Mouse (Mus musculus): ENCODE measurements around the gene Olfr569. TPM values are rescaled to one million over a fixed set of nuclear protein-coding genes. Genes with fewer than 3 reads are reported as not detected.

Olfr569 gene
- not detected in 2 replicates for polyA plus RNA-seq (2012; rRNA removed)

DNA sequence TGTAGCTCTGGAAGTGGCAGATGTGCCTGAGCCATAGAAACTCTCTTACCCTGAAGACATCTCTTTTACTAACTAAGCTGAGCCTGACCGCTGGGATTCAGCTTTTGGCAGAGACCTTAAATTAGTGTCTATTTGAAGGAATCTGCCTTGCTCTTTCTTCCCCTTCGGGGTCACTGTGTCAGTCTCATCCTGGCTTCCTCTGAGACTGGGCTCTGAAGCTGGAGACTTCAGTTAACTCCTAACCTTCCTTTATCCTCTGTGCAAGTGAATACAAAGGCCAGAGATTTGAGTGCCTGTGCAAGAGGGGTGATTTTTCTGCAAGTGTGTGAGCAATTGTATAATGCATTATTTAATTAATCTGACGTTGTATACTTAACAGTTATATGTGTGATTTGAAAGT is at the start of gene Olfr569:
TSS of gene Olfr569 (minus strand) at position 101 of the 400 bp plus-strand sequence.
- H3K27me3 ChIP-seq (ENCODE audit: control insufficient read depth, insufficient read depth, low read length): no peaks in the 10 kb centered on the region
- H3K27ac ChIP-seq (ENCODE audit: control insufficient read depth, insufficient read depth, low read length): no peak within 1 kb of the TSS
- H3K36me3 ChIP-seq (ENCODE audit: control insufficient read depth, insufficient read depth, low read length): no peaks in the 10 kb centered on the region
- no peak within 1 kb of the TSS for H3K4me3 ChIP-seq (ENCODE audit: control insufficient read depth, insufficient read depth, low read length)
- no peak for TF ChIP-seq CTCF (IDR thresholded peaks at IDR 0.05; ENCODE audit: borderline replicate concordance, control insufficient read depth, extremely low read depth, insufficient read depth, low read length, poor library complexity)
- TF ChIP-seq POLR2A (IDR thresholded peaks at IDR 0.05; ENCODE audit: control insufficient read depth, extremely low read depth, insufficient read depth, low read length, poor library complexity): no peak
- WGBS: 82% methylated on average over 3 of the region's 3 CpGs
- H3K4me1 ChIP-seq (replicated peaks; ENCODE audit: control insufficient read depth, insufficient read depth, low read length): no peaks in the 10 kb centered on the region
- DNase-seq: no peak

DNA sequence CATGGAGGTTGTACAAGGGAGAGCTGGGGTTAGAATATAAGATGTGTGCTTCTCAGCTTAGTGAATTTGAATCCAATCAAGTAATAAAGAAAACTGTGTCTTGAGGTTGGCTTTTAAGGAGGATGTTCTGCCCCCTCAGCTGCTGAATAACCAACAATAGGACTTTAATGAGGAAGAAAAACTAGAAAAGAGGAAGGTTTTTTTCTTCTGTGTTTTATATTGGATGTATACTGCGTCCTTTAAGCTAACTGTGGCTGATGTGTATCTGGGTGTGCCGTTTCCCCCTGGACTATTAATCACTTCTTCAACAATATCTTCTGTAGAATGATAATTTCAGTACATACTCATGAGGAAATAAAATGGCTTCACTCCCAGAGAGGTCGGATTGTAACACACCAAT is 36.4 kb upstream of the Olfr569 start:
- 25% methylated on average over 3 of the region's 3 CpGs for WGBS
- Histone ChIP-seq H3K4me1 (replicated peaks; ENCODE audit: control insufficient read depth, insufficient read depth, low read length) (no peaks in the 10 kb centered on the region), H3K27ac (ENCODE audit: control insufficient read depth, insufficient read depth, low read length) (no peak overlapping the region), H3K36me3 (ENCODE audit: control insufficient read depth, insufficient read depth, low read length) (no peaks in the 10 kb centered on the region), H3K4me3 (ENCODE audit: control insufficient read depth, insufficient read depth, low read length) (no peak overlapping the region), H3K27me3 (ENCODE audit: control insufficient read depth, insufficient read depth, low read length) (no peaks in the 10 kb centered on the region)
- no peak for TF ChIP-seq POLR2A (IDR thresholded peaks at IDR 0.05; ENCODE audit: control insufficient read depth, extremely low read depth, insufficient read depth, low read length, poor library complexity)
- no peak for TF ChIP-seq CTCF (IDR thresholded peaks at IDR 0.05; ENCODE audit: borderline replicate concordance, control insufficient read depth, extremely low read depth, insufficient read depth, low read length, poor library complexity)
- DNase-seq: no peak

DNA sequence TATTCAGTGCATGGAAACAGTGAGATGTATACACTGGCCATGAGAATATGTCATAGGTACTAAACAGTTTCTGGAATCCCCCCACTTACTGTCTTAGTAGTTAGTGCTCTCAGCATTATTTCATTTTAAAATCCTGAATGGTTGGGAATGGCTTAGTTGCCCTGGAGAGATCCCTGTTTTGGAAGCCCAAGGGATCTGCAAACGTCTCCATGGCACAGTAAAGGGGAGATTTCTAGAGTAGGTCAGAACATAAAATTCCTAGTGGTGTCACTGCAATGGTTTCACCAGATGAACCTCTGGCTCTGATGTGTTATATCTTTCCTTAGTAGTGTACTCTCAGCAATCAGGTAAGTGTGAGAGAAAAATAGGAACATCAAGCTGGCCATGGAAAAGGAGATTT is 33.4 kb upstream of the Olfr569 start, which contains the start of gene Olfr572:
TSS of gene Olfr572 (plus strand) at position 301 of the 400 bp plus-strand sequence.
- DNase-seq: no peak
- 69% methylated on average over 1 of the region's 1 CpGs for WGBS

DNA sequence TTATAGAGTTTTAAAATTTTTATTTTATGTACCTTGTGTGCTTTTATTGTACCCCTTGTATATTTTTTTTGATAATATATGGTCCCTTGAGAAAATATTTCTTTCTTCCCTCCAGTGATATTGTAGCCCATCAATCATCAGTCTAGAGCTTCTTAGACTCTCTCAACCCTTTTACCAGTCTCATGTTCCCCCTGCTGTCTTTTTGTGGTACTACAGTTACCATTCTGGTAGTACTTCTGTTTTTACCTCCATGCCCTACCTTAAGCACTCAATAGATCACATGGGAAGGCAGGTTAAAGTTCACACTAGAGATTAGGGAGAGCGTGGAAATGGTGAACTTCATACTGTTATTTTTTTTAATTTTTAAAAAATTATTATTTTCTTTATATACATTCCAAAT is 28.9 kb upstream of the Olfr569 start:
- no peak for TF ChIP-seq POLR2A (IDR thresholded peaks at IDR 0.05; ENCODE audit: control insufficient read depth, extremely low read depth, insufficient read depth, low read length, poor library complexity)
- no peak for TF ChIP-seq CTCF (IDR thresholded peaks at IDR 0.05; ENCODE audit: borderline replicate concordance, control insufficient read depth, extremely low read depth, insufficient read depth, low read length, poor library complexity)
- no peak overlapping the region for H3K4me3 ChIP-seq (ENCODE audit: control insufficient read depth, insufficient read depth, low read length)
- 13% methylated on average over 1 of the region's 1 CpGs for WGBS
- no peak for DNase-seq
- H3K36me3 ChIP-seq (ENCODE audit: control insufficient read depth, insufficient read depth, low read length): no peaks in the 10 kb centered on the region
- no peak overlapping the region for H3K27ac ChIP-seq (ENCODE audit: control insufficient read depth, insufficient read depth, low read length)
- no peaks in the 10 kb centered on the region for H3K4me1 ChIP-seq (replicated peaks; ENCODE audit: control insufficient read depth, insufficient read depth, low read length)
- no peaks in the 10 kb centered on the region for H3K27me3 ChIP-seq (ENCODE audit: control insufficient read depth, insufficient read depth, low read length)

More for the DNA sequence above, 33.4 kb upstream of the Olfr569 start, which contains the start of gene Olfr572:
- no peak within 1 kb of the TSS for H3K27ac ChIP-seq (ENCODE audit: control insufficient read depth, insufficient read depth, low read length)
- H3K27me3 ChIP-seq (ENCODE audit: control insufficient read depth, insufficient read depth, low read length): no peaks in the 10 kb centered on the region
- H3K4me3 ChIP-seq (ENCODE audit: control insufficient read depth, insufficient read depth, low read length): no peak within 1 kb of the TSS
- H3K4me1 ChIP-seq (replicated peaks; ENCODE audit: control insufficient read depth, insufficient read depth, low read length): no peaks in the 10 kb centered on the region
- H3K36me3 ChIP-seq (ENCODE audit: control insufficient read depth, insufficient read depth, low read length): no peaks in the 10 kb centered on the region
- TF ChIP-seq POLR2A (IDR thresholded peaks at IDR 0.05; ENCODE audit: control insufficient read depth, extremely low read depth, insufficient read depth, low read length, poor library complexity): no peak
- TF ChIP-seq CTCF (IDR thresholded peaks at IDR 0.05; ENCODE audit: borderline replicate concordance, control insufficient read depth, extremely low read depth, insufficient read depth, low read length, poor library complexity): no peak

DNA sequence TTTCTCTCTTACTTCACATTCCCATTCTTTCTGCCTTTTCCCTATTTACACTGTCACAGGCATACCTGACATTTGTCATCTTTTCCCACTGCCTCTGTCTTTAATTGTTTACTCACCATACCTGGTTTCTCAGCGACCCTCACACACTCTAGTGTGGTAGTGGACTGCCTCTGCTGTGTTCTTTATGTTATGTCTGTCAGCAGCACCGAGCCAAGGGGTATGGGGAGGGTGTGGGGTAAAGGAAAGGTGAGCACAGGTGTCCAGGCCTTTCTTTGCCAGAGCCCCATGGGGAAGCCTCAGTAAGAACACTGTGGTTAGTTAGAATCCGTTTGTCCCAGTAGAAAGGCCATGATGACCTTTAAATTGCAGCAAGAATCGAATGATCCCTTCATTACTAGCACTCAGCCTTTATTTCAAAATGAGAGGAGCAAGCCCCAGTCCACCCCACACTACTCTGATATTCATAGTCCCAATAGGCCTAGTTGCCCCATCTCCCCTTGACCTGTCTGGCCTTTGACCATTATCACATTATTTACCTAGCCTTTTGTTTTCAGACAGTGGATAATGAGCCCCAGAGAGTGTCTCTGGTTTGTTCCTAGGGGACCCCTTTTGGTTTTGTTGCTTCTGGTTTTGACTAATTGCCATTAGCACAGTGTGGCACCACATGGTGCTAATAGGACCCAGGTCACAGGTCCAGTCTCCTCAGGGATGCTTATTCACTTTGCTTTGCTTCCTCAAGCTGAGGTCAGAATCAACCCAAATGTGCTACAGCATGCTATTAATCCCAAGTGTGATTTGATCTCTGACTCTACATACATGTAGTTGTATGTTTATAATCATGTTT is 26.6 kb upstream of the Olfr569 start, which contains the start of gene Olfr571:
TSS of gene Olfr571 (minus strand) at position 505 of the 844 bp plus-strand sequence.
- no peak within 1 kb of the TSS for H3K4me3 ChIP-seq (ENCODE audit: control insufficient read depth, insufficient read depth, low read length)
- 76% methylated on average over 4 of the region's 4 CpGs for WGBS
- no peaks in the 10 kb centered on the region for H3K27me3 ChIP-seq (ENCODE audit: control insufficient read depth, insufficient read depth, low read length)

DNA sequence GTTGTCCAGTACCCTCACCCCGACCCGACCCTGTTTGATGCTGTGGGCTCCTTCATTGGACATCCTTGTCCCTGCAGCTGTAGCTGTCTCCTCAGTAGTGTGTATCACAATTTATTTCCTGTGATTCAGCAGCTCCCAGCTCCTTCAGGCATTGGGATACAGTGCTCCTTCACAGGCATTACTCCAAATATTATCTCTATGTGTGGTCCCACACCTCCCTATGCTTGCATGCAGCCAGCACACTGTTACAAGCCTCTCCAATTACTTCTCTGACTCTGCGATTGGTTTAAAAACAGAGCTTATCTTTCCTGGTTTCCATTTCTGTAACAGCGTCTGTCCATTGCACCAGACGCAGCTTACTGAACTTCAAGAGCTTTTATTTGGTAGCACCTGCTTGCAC is 25.7 kb upstream of the Olfr569 start:
- no peak overlapping the region for H3K4me3 ChIP-seq (ENCODE audit: control insufficient read depth, insufficient read depth, low read length)
- DNase-seq: no peak
- H3K27ac ChIP-seq (ENCODE audit: control insufficient read depth, insufficient read depth, low read length): no peak overlapping the region
- H3K27me3 ChIP-seq (ENCODE audit: control insufficient read depth, insufficient read depth, low read length): no peaks in the 10 kb centered on the region
- no peaks in the 10 kb centered on the region for H3K36me3 ChIP-seq (ENCODE audit: control insufficient read depth, insufficient read depth, low read length)
- WGBS: 87% methylated on average over 5 of the region's 5 CpGs
- no peaks in the 10 kb centered on the region for H3K4me1 ChIP-seq (replicated peaks; ENCODE audit: control insufficient read depth, insufficient read depth, low read length)
- TF ChIP-seq POLR2A (IDR thresholded peaks at IDR 0.05; ENCODE audit: control insufficient read depth, extremely low read depth, insufficient read depth, low read length, poor library complexity) (no peak), CTCF (IDR thresholded peaks at IDR 0.05; ENCODE audit: borderline replicate concordance, control insufficient read depth, extremely low read depth, insufficient read depth, low read length, poor library complexity) (no peak)

More for the DNA sequence above, 26.6 kb upstream of the Olfr569 start, which contains the start of gene Olfr571:
- Histone ChIP-seq H3K36me3 (ENCODE audit: control insufficient read depth, insufficient read depth, low read length) (no peaks in the 10 kb centered on the region), H3K27ac (ENCODE audit: control insufficient read depth, insufficient read depth, low read length) (no peak within 1 kb of the TSS), H3K4me1 (replicated peaks; ENCODE audit: control insufficient read depth, insufficient read depth, low read length) (no peaks in the 10 kb centered on the region)
- DNase-seq: no peak
- TF ChIP-seq CTCF (IDR thresholded peaks at IDR 0.05; ENCODE audit: borderline replicate concordance, control insufficient read depth, extremely low read depth, insufficient read depth, low read length, poor library complexity) (no peak), POLR2A (IDR thresholded peaks at IDR 0.05; ENCODE audit: control insufficient read depth, extremely low read depth, insufficient read depth, low read length, poor library complexity) (no peak)

All from thymus, adult 2 months (tissue).